Mouse (Mus musculus) intestine, embryonic 14.5 days (tissue): ENCODE data around the gene 6030452D12Rik. TPM values are rescaled to one million over a fixed set of nuclear protein-coding genes. Genes with fewer than 3 reads are reported as not detected.

Experiments used
- ATAC-seq: fragments of 200-750 bp; cut with Nextera tagmentation; replicated peaks from 2 replicates; pipeline ENCODE4 v1.8.0; 2017; ENCODE audit warnings: low read depth, moderate number of reproducible peaks, moderate TSS enrichment, moderate library complexity; ENCODE audit not compliant: low FRiP score, low TSS enrichment
- DNase-seq: peaks from one replicate; pipeline ENCODE4 v3.0.0-alpha.2; 2018; ENCODE audit warnings: low spot score
- H3K27ac ChIP-seq: fragments of 300-500 bp; sonication (generic); 2 replicates; pipeline ENCODE4 v1.5.1; 2014; ENCODE audit warnings: low read depth, mild to moderate bottlenecking, control low read depth
- H3K27me3 ChIP-seq: fragments of 300-500 bp; sonication (generic); replicated peaks from 2 replicates; pipeline ENCODE4 v1.6.1; 2014; ENCODE audit warnings: low read length, control low read depth; ENCODE audit not compliant: control insufficient read depth, insufficient read depth
- H3K36me3 ChIP-seq: fragments of 300-500 bp; sonication (generic); 2 replicates; pipeline ENCODE4 v1.6.1; 2014; ENCODE audit warnings: low read length, control low read depth; ENCODE audit not compliant: control insufficient read depth, insufficient read depth
- H3K4me1 ChIP-seq: fragments of 300-500 bp; sonication (generic); replicated peaks from 2 replicates; pipeline ENCODE4 v1.6.1; 2014; ENCODE audit warnings: low read length, control low read depth, mixed read lengths; ENCODE audit not compliant: control insufficient read depth, insufficient read depth
- H3K4me2 ChIP-seq: fragments of 300-500 bp; sonication (generic); 2 replicates; pipeline ENCODE4 v1.6.1; 2014; ENCODE audit warnings: low read length
- H3K4me3 ChIP-seq: fragments of 300-500 bp; sonication (generic); 2 replicates; pipeline ENCODE4 v1.5.1; 2014; ENCODE audit warnings: low read depth, low read length, control low read depth, mixed read lengths
- H3K9ac ChIP-seq: fragments of 300-500 bp; sonication (generic); 2 replicates; pipeline ENCODE4 v1.6.1; 2014; ENCODE audit warnings: mild to moderate bottlenecking, low read length
- H3K9me3 ChIP-seq: fragments of 300-500 bp; sonication (generic); 2 replicates; pipeline ENCODE4 v1.6.1; 2016; ENCODE audit warnings: low read length, control low read depth; ENCODE audit not compliant: control insufficient read depth
- WGBS: fragments of 180-500 bp; shearing (Covaris S2); extraction: QIAGEN DNeasy Blood & Tissue Kit; methylation state at CpG from one replicate; pipeline ENCODE4 v1.1.7; 2014; 5-methylcytosine and 5-hydroxymethylcytosine counted together
- polyA plus RNA-seq: library from polyadenylated mRNA; unstranded; fragments of >200 nt; fragmentation: Nextera tagmentation; extraction: Ambion mirVana; gene quantifications from 2 replicates; pipeline ENCODE4 v1.2.1, GENCODE M21; 2014

Gene 6030452D12Rik
- polyA plus RNA-seq, 1 experiment from 2014 or later = not detected

DNA sequence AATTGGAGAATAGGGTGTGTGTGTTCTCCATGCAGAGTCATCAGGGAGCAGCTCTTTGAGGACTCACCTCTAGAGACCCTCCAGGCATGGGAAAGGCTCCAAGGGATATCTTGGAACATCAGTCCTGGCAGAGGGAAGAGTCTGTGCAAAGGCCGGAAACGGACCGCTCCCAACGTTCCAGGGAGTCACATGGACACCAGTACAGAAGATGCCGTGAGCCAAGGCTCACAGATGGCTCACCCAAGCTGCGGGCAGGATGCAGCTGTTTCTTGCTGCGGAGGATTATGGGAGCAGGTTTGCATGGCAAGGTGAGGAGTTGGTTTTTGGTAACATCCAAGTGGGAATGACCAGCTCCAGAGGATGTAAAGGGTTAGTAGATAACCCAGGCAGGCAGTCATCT, 3.9 kb downstream of the 6030452D12Rik start:
- Histone ChIP-seq H3K9ac (no peak overlapping the region), H3K4me1 (peaks cover 52% of the 10 kb centered on the region), H3K27me3 (no peaks in the 10 kb centered on the region), H3K36me3 (no peaks in the 10 kb centered on the region), H3K27ac (no peak overlapping the region), H3K4me3 (no peak overlapping the region), H3K9me3 (no peaks in the 10 kb centered on the region), H3K4me2 (no peak overlapping the region)
- WGBS = 90% methylated on average over 7 of the region's 7 CpGs
- DNase-seq = no peak
- no peak for ATAC-seq

DNA sequence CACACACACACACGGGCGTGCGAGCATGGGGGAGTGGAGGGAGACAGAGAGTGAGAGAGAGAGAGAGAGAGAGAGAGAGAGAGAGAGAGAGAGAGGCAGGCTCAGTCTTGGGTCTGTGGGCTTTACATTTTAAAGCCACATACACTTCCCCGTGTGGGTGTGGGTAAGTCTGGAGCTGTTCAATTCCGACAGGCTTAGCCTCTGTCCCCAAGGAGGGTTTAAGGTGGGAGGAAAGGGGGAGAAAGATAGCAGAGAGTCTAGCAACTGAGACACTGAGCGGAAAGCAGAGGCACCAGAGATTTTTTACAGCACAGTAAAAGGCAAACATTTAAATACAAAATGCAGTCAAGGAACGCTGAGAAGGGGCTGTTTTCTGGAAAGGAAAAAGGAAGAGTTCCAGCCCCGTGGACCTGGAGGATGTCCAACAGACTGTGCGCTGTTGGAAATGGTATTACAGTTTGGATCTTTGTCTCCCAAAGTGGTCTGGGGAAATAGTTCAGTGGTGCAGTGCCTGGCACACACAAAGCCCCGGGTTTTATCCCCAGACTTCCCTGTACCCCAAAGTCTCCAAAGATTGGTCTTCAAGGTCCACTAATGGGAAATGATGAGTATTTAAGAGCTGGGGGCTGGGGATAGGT, 5.1 kb downstream of the 6030452D12Rik start:
- H3K27ac ChIP-seq = peak overlapping the region; percentile 73
- H3K9ac ChIP-seq = no peak overlapping the region
- H3K9me3 ChIP-seq = no peaks in the 10 kb centered on the region
- no peak for DNase-seq
- H3K27me3 ChIP-seq = no peaks in the 10 kb centered on the region
- no peak for ATAC-seq
- peaks cover 45% of the 10 kb centered on the region for H3K4me1 ChIP-seq
- H3K4me3 ChIP-seq = no peak overlapping the region
- H3K4me2 ChIP-seq = peak overlapping the region; percentile 9; the same call in 1 of the 2 replicates
- no peaks in the 10 kb centered on the region for H3K36me3 ChIP-seq
- 35% methylated on average over 10 of the region's 10 CpGs for WGBS

DNA sequence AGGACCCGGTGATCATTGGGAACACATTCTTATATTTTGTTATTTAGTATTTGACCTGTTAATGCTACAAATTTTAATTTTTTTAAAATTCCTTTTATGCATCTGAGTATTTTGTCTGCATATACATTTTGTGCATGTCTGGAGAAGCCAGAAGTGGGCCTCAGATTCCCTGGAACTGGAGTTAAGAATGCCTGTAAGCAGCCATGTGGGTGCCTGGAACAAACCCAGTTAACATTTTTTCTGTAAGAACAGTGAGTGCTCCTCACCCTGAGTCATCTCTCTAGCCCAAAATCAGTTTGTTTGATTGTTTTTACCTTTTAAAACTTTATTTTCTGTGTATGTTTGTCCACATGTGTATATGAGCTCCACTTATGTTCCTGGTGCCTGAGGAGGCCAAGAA, 5.8 kb downstream of the 6030452D12Rik start:
- no peaks in the 10 kb centered on the region for H3K36me3 ChIP-seq
- no peaks in the 10 kb centered on the region for H3K9me3 ChIP-seq
- H3K4me3 ChIP-seq = no peak overlapping the region
- H3K27me3 ChIP-seq = no peaks in the 10 kb centered on the region
- no peak for ATAC-seq
- WGBS = 79% methylated on average over 1 of the region's 1 CpGs
- no peak for DNase-seq
- no peak overlapping the region for H3K4me2 ChIP-seq
- H3K27ac ChIP-seq = peak overlapping the region; percentile 73; the same call in 1 of the 2 replicates
- H3K4me1 ChIP-seq = peaks cover 41% of the 10 kb centered on the region
- H3K9ac ChIP-seq = no peak overlapping the region

DNA sequence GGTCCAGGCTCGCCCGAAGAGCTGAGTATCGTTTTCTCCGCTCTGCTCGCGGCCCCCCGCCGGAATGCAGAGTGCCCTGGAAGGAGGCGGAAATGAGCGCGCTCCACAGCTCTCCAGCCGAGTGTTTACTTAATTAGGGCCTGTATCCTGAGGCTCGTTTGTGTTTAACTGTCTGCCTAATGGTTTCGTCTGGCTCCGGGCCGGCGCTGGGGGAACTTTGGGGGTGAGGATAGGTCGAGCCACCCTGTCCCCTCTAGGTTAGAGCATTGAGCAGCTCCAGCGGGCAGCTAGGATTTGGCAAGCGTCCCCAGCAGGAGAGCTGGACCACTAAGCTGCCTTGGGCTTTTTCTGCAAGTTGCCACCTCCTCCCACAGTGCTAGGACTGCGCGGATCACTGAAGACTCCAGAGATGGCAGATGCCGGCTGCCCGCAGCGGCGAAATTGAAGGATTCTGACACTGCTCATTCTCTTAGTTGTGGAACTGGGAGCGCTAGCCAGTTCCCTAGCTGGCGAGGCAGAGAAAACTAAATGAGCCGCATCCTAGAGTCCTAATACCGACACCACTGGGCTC, 7.5 kb downstream of the 6030452D12Rik start:
- 2% methylated on average over 30 of the region's 30 CpGs for WGBS
- H3K27ac ChIP-seq = peak overlapping the region; percentile 89
- peak overlapping the region; percentile 55 for H3K4me2 ChIP-seq
- peak overlapping the region; percentile 25 for H3K9ac ChIP-seq
- no peaks in the 10 kb centered on the region for H3K36me3 ChIP-seq
- DNase-seq = peak; percentile 83
- no peaks in the 10 kb centered on the region for H3K9me3 ChIP-seq
- peaks cover 42% of the 10 kb centered on the region for H3K4me1 ChIP-seq
- 0 out of 2 replicates have a peak, but pooled peaks have one; percentile 16 for ATAC-seq
- no peaks in the 10 kb centered on the region for H3K27me3 ChIP-seq
- peak overlapping the region; percentile 22 for H3K4me3 ChIP-seq

DNA sequence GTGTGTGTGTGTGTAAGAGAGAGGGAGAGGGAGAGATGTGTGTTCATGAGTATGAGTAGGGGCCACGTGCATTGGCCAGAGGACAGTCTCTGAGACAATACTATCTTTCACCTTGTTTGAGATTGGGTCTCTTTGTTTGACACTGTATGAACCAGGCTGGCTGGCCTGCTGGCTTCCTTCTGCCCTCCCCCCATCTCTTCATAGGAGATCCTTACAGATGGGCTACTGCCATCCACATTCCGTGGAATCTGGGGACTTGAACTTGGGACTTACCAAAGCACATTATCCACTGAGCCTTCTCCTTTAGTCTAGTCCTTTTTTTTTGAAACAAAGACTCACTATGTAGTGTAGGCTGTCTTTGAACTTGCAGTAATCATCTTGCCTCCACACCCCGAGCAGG, 8.1 kb downstream of the 6030452D12Rik start:
- peaks cover 43% of the 10 kb centered on the region for H3K4me1 ChIP-seq
- H3K36me3 ChIP-seq = no peaks in the 10 kb centered on the region
- peak overlapping the region; percentile 55 for H3K4me2 ChIP-seq
- peak overlapping the region; percentile 89 for H3K27ac ChIP-seq
- H3K9me3 ChIP-seq = no peaks in the 10 kb centered on the region
- H3K9ac ChIP-seq = no peak overlapping the region
- no peaks in the 10 kb centered on the region for H3K27me3 ChIP-seq
- WGBS = 22% methylated on average over 3 of the region's 3 CpGs
- DNase-seq = no peak
- no peak overlapping the region for H3K4me3 ChIP-seq
- no peak for ATAC-seq

DNA sequence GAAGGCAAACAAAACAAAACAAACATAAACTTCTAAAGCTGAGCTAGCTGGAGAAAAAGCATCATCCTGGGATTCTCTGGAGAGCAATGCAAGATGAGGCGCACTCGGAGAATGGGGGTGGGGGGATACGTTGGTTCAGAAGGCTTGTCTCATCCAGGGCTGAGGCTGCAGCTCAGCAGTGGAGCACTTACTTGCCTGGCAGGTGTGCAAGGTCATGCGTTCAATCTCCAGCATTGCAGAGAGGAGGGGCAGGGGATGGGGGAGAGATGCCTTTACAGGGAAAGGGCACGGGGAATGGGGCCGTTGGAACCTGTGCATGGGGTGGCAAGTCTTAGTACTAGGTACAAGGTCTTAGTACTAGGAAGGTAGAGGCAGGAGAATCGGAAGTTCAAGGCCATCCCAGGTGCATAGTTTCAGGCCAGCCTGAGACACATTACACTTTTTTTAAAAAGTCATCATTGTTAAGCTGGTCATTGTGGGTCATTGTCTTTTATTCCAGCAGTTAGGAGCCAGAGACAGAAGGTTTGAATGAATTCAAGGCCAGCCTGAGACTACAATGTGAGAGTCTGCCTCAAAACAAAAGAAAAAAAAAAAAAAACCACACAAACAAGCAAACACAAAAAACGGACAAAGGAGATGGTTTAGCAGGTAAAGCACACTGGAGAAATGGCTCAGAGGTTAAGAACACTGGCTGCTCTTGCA, 8.9 kb downstream of the 6030452D12Rik start:
- H3K9ac ChIP-seq = no peak overlapping the region
- WGBS = 66% methylated on average over 8 of the region's 8 CpGs
- ATAC-seq = no peak

DNA sequence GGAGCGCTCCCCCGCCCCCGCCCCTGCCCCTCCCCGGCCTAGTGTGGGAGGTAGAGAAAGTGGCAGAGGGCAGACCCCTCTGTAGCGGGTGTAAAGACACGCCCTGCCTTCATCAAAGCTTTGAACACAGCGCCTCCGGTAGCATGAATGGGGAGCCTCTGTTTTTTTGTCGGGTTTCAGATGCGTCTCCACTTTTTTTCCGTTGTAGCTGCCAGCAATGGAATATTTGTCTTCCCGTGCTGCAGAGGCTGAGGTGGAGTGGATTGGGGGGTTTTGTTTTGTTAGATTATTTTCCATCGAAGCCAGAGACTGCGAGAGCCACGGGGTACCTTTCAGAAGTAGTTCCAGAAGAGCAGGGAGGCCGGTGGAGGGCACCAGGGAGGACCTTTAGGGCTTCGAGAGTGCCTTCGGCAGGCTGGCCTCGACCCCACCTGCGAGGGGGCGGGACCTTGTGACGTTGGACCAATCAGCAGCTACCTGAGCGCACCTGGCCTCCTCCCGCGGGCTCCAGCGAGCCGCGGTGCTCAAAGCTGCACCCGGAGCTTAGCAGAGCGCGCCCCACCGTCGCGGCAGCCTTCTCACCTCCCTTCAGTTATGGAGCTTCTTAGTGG, 10.1 kb downstream of the 6030452D12Rik start, which contains the start of gene Cdh3:
Cdh3 (plus strand) TSS at position 527 of the 611 bp plus-strand sequence.
- H3K4me3 ChIP-seq = peak within 1 kb of the TSS; percentile 50
- peak; percentile 88 for DNase-seq
- H3K27me3 ChIP-seq = no peaks in the 10 kb centered on the region
- WGBS = under 1% methylated on average over 34 of the region's 34 CpGs
- 0 out of 2 replicates have a peak, but pooled peaks cover 5% of the 10 kb centered on the region for H3K36me3 ChIP-seq
- peaks cover 43% of the 10 kb centered on the region for H3K4me1 ChIP-seq
- peak within 1 kb of the TSS; percentile 84 for H3K4me2 ChIP-seq
- H3K9ac ChIP-seq = peak within 1 kb of the TSS; percentile 72
- no peaks in the 10 kb centered on the region for H3K9me3 ChIP-seq
- peak within 1 kb of the TSS; percentile 62 for H3K27ac ChIP-seq
- peak; percentile 81 for ATAC-seq

More for the DNA sequence above, 8.9 kb downstream of the 6030452D12Rik start:
- no peak overlapping the region for H3K4me2 ChIP-seq
- no peak overlapping the region for H3K4me3 ChIP-seq
- no peak overlapping the region for H3K27ac ChIP-seq
- H3K4me1 ChIP-seq = peaks cover 47% of the 10 kb centered on the region
- DNase-seq = no peak
- no peaks in the 10 kb centered on the region for H3K36me3 ChIP-seq
- no peaks in the 10 kb centered on the region for H3K9me3 ChIP-seq
- no peaks in the 10 kb centered on the region for H3K27me3 ChIP-seq

DNA sequence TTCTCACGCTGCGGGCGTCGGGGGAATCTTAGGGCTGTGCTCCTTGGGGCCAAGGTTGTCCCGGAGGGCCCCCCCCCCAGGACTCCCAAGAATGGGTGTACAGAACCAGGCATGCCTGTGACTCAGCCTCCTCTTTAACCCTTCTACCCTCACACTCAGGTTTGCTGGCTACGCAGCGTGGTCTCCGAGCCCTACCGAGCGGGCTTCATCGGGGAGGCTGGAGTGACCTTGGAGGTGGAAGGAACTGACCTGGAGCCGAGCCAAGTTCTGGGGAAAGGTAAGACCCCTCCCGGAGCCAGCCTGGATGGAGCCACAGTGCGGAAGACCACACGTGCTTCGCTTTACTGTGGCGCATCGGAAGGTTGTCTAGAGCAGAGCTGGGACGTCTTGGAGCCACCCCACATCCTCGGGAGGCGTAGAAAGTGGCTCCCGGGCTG, 10.8 kb downstream of the 6030452D12Rik start:
- 0 out of 2 replicates have a peak, but pooled peaks cover 5% of the 10 kb centered on the region for H3K36me3 ChIP-seq
- WGBS = under 1% methylated on average over 22 of the region's 22 CpGs
- H3K27ac ChIP-seq = peak overlapping the region; percentile 62

More for the DNA sequence above, 10.8 kb downstream of the 6030452D12Rik start:
- Histone ChIP-seq H3K9ac (peak overlapping the region; percentile 72), H3K4me3 (peak overlapping the region; percentile 50), H3K4me2 (peak overlapping the region; percentile 84), H3K9me3 (no peaks in the 10 kb centered on the region), H3K4me1 (peaks cover 41% of the 10 kb centered on the region), H3K27me3 (no peaks in the 10 kb centered on the region)
- DNase-seq = peak; percentile 77
- peak; percentile 18 for ATAC-seq
